23 mouse cellular contexts compared by ENCODE assay signal in the genomic region with DNA sequence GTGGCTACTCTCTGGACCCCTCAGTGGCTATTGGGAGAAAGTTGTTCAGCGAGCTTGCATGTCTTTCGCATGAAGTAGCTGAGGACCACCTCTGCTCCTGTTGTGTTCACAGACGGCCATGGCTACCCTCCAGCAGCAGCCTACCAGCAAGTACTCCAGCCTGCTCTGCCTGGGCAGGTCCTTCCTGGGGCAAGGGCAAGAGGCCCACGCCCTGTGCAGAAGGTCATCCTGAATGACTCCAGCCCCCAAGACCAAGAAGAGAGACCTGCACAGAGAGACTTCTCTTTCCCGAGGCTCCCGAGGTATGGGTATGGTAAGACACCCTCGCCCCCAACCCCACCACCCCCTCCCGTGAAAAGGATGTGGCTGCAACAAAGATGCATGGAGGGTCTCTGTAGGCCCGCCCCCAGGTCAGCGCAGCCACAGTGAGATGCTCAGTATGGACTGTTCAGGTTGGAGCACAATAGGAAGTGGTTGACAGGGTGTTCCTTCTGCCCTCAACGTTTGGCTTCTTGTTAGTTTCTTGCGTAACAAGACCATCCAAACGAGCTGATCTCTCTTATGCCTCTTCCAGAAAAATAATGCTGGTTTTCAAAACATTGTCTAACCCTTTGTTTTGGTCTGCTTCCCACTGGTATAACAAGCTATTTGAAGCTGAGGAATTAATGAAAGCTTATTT. TPM values are rescaled to one million over a fixed set of nuclear protein-coding genes. Genes with fewer than 3 reads are reported as not detected.
DNase-seq lines count a peak whose midpoint lies in the region; ATAC-seq lines count a peak whose summit lies in the region.
"Had no signal": no experiment of that assay in that cellular context is flagged by ENCODE, and none has a peak within 500 bp of the region (broad histone marks: within the 10 kb centered on the region; RNA-seq: fewer than 3 reads in every experiment).

No protein-coding gene starts in this region.

- peaks cover 73% of the 10 kb centered on the region for H3K4me1 ChIP-seq in embryonic facial prominence, embryonic 10.5 days

- intact Hi-C loops in heart, postnatal 14 days (cut with DNase I), result no loop called here

- H3K9me3 ChIP-seq in embryonic facial prominence, embryonic 10.5 days, result no peaks in the 10 kb centered on the region
- H3K9me3 ChIP-seq: forebrain, embryonic 12.5 days; G1E; heart, embryonic 12.5 days; hindbrain, embryonic 12.5 days had no signal

- peak; percentile 25 to 29; a peak in 1 of 4 replicates for ATAC-seq in hematopoietic stem cell, adult 5-6 weeks (replicated peaks in 1 of 2; ENCODE audit: insufficient read depth in 1 of 2, low FRiP score in 2 of 2, low TSS enrichment in 1 of 2, low read depth in 1 of 2, poor library complexity in 2 of 2, severe bottlenecking in 2 of 2)
- ATAC-seq: CD4-positive, CD25-positive, alpha-beta regulatory T cell, adult 4 months; forebrain, embryonic 16.5 days; hindbrain, embryonic 16.5 days; inflammation-experienced regulatory T-cells, adult 6 months; intestine, postnatal 0 days had no signal

- peaks cover 26% of the 10 kb centered on the region for H3K36me3 ChIP-seq in embryonic facial prominence, embryonic 10.5 days (replicated peaks)
- H3K36me3 ChIP-seq: G1E had no signal

- H3K4me3 ChIP-seq in embryonic facial prominence, embryonic 10.5 days, result no peak overlapping the region
- H3K4me3 ChIP-seq: forebrain, embryonic 12.5 days; heart, embryonic 12.5 days; hindbrain, embryonic 12.5 days had no signal

- WGBS in embryonic facial prominence, embryonic 10.5 days, result 92% methylated on average over 13 of the region's 13 CpGs

- no peaks in the 10 kb centered on the region for H3K27me3 ChIP-seq in embryonic facial prominence, embryonic 10.5 days (replicated peaks; ENCODE audit: low read depth, poor library complexity, severe bottlenecking)
- H3K27me3 ChIP-seq: forebrain, embryonic 12.5 days; heart, embryonic 12.5 days; hindbrain, embryonic 12.5 days had no signal

- peak; percentile 59 for DNase-seq in ES-CJ7 (ENCODE audit: low read depth, low spot score)
- DNase-seq in embryonic facial prominence, embryonic 10.5 days (ENCODE audit: low spot score), result no peak
- DNase-seq in left cerebral cortex, adult 18-20 months (ENCODE audit: low spot score in 2 of 2), result no peak
- no peak for DNase-seq in ovary, adult 18-20 months (ENCODE audit: low spot score)
- no peak for DNase-seq in cerebellum, postnatal 25 days
- DNase-seq in heart, postnatal 14 days, result no peak
- DNase-seq: adrenal gland, postnatal 36 days; B cell, adult 2 months; cerebellum, adult 8-10 months; cerebellum, postnatal 14 days; gastrocnemius, postnatal 10 days; heart, postnatal 36 days; kidney, adult 9 months had no signal

- 0 out of 2 replicates have a peak overlapping the region, but pooled peaks have one; percentile 37 for H3K27ac ChIP-seq in embryonic facial prominence, embryonic 10.5 days (replicated peaks)
- H3K27ac ChIP-seq: forebrain, embryonic 12.5 days; hindbrain, embryonic 12.5 days had no signal

RNA-seq across cellular contexts. Expression of a gene that starts 21.8 kb away (rescaled TPM):
- 12.9 and 14.8 TPM in 2 replicates for polyA plus RNA-seq in embryonic facial prominence, embryonic 10.5 days (2016; fragmentation: Nextera tagmentation; extraction: Ambion mirVana)
- total RNA-seq in hematopoietic stem cell, adult 5-6 weeks (2017), result 4.1 and 5.8 TPM in 2 replicates
- total RNA-seq in left cerebral cortex, adult 18-20 months (2021), result 1 to 10 TPM in 1 of 2 experiments, under 1 TPM in 1; 0.91 to 1.3 TPM
- total RNA-seq in heart, postnatal 14 days (2021), result 1 to 10 TPM; 5.3 to 6.8 TPM
